Mouse (Mus musculus) urinary bladder, postnatal 10 days (tissue): ENCODE measurements at regions not wholly inside any gene's neighbourhood (a gene's known extent, or its start where the extent isn't known, plus 50 kb on each side); places are given as distances from the start of the nearest gene placed in this dataset.

Source experiments
- DNase-seq: peaks from one replicate; pipeline ENCODE4 v3.0.0; 2022; ENCODE audit warnings: low spot score

DNA sequence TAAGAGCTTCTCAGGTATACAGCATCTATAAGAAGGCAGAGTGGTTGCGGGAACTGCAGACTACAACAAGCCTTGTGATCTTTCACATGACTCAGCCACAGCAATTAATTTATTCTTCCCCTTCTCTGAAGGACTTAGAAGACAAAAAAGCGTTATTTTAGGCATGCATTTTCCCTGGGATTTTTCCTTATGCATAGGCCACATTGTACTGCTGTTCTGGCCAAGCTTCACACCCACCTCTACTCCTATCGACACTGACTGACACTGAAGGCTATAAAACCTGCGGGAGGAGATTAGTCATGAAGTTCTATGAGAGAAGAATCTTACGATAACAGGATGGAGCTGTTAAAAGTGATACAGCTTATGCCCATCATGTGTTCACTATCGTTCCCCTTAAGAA, 441.9 kb downstream of the Tox3 start:
- no peak for DNase-seq

DNA sequence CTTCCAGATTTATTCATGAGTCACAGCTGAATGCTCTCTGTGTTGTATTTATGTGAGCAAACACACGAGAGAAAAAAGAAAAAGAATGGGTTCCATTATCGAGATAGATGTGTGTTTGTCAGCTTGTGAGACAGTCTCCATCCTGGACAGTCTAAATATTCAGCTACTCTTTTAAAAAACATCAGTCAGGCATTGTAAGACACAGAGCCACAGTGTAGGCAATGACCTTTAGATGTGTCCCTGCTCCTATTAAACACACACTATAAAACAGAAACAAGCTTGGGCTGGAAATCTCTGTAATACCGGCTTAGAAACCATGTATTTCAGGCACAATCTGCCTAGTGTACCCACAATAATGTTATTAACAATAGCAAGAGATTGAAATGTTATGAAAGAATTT, 442.6 kb downstream of the Tox3 start:
- DNase-seq, result no peak

DNA sequence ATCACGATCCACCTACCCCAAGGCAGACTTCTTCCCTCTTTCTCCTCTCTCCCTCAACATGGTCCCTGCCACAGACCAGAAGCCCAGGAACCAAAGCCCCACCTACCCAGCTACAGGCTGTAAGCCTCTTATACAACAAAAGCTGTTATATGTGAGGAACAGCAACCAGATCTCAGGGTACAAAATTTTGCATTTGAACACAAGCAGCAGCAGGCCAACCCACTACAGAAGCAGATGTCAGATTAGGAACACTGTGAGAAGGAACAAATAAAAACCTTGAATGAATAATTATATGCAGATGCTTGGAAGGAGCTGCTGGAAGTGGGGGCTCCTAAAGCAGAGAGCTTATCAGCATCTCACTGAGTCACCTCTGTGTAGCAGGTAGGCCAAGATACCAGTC, 444.8 kb downstream of the Tox3 start:
- no peak for DNase-seq

DNA sequence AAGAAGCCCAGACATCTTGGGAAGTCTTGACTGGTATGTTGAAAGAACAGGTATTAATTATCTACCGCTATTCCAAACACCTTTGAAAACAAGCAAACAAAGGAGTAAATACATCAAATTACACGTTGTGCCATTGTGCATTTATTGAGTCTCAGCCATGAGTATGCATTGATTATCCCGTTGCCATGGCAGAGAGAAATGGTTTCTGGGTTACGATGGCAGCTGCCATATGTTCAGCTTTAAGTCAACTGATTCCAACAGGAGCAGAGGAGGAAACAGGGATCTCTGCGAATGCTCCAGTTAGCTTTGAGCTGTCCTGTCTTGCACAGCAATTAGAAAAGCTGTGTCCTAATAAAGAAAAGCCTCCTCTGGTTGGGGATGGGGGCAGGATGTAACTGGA, 475.4 kb downstream of the Tox3 start:
- DNase-seq, result no peak

DNA sequence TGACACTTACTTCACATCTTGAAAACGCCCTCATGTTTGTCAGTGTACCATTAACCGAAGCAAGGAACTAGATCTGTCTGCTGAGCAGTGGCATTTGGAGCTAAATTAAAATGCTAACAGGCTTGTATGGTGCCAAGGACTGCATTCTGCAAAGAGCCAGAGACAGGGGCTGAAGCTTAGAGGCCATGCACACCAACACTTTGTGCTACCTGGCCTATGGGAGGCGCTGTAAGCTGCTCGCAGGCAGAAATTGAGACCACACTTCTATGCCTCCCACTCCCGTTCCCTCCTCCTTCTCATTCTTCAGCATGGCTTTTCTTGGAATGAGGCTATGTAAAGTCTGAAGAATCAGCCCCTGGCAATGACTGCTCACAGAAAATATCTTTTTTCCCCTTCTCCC, 476.2 kb downstream of the Tox3 start:
- no peak for DNase-seq

DNA sequence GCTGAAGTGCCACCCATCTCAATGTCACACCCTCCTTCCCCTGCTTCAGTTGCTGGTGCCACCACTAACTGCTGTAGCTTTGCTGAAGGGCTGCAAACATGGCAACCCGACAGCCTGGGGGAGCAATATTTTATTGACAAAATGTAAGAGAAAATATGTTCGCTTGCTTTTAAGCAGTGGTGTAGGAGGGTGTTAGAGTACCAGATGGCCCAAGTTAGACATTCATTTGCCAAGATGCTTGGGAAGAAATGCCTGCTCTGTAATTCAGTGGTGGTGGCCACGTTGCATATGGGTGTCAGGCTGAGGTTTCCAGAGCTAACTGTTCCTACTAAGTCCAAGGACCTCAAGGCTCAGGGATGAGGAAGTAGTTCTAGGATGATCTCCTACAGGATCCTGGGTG, 488.3 kb downstream of the Tox3 start:
- DNase-seq, result no peak

DNA sequence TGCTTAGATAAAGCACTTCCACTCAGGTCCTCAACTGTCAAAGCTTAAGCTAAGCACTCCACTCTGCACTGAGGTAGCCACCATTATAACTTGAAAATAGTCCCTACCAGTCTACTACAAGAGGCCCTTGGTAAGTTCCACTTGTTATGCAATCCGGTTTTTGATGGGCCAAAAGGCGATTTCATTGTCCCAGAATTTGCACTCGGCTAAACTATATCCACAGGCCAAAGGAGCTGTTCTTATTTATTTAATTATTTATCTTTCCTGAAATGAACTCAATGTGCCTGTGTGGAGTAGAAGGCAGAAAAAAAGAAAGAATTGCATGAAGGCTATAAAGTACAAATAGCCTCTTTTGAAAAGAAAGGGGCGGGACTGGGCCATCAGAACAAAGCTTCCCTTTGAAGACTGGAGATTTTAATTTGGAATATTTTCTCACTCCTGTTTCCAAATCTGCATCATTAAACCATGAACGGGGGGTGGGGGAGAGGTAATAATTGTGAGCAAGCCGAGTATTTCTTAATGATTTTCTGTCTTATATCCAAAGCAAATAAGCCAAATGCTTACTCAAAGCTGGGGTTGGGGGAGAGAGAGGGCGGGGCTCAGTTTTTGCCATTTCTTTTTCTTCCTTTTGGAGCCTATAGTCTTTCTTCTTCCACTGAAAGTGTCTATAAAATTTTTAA, 489.3 kb downstream of the Tox3 start:
- no peak for DNase-seq

DNA sequence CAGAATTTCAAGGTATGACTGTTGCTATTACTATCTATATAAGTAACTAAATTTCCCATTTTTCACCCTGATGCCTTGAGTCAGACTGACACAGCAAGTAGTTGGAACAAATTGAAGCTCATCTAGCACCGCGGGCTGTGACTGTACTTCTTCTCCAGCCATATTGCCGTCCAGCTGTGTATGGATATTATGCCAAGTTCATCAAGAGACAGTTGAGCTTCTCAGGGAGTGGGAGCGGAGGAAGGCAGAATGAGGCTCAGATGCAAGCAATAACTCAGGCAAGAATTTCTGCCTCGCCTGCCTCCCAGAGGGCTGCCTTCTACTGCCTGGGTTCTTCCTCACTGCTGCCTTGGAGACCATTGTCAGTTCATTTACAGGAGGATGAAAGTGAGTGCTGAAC, 492.6 kb downstream of the Tox3 start:
- DNase-seq, result no peak

DNA sequence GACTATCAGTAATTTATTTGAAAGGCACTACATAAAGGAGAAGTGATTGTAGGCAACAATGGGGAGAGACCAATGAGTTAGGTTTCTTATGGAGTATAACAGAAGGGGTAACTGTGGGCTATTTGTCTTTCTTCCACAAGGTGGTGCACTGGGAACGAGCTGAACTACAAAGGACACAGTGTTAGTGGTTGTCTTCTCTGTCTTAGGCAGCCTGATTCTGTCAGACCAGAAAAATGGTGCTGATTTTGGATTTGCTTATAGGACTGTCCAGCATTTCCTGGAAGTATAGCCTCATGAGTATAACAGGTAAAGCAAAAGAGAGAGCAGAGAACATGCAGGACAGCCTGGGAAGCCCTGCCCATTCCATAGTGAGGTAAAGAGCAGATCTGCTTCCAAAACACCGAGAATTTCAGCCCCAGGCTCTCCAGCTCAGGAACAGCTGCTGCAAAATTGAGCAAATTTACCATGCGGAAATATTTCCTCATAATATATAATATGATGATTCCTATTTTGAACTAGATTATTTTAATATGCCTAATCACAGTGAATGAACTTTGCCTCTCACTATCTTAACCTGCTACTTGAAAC, 497.8 kb downstream of the Tox3 start:
- DNase-seq, result no peak

DNA sequence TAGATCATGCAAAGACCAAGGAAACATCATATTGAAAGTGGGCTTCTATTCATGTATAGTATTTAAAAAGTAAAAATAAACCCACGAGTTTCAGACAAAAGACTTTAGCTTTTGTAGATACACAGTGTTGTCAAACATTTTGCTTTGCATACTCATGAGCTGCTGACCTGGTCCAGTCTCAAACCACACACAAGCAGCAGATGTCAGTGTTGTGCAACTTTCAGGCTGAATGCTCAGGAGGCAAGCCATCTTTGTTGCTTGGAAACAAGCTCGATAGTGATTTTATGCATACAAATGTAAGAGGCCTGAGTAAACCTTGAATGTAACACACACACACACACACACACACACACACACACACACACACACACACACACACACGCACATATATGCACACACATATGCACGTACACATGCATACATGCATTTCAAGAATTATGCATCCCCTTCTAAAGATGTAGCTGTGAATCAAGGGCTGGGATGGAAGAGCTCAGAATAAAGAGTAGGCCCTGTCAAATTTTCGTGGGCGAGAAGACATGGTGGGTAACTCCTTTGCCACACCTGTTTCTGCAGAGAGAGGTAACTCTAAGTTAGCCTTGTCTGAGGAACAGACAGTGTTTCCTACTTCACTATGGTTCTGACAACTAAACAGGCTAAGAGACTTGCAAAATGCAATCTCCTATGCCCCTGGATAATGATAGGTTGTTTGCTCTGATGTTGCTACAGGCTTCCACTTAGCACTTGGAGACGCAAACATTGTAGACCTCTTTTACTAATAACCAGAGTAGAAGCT, 498.5 kb downstream of the Tox3 start:
- DNase-seq, result no peak

DNA sequence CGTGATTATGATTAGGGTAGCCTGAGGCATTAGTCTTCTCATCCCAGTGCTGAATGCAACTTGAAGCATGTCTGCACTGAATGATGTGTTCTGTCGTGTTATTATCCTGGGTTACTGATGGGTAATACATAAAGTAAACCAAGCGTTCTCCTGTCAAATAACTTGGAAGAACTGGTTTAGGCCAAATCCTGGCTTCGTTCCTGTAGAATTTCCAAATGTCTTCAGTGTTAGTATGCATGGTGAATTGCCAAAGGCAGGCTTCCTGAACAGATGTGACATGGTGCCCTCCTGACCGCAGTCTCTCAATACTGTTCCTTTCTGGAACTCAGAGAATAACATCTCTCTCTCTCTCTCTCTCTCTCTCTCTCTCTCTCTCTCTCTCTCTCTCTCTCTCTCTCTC, 509.6 kb downstream of the Tox3 start:
- no peak for DNase-seq

DNA sequence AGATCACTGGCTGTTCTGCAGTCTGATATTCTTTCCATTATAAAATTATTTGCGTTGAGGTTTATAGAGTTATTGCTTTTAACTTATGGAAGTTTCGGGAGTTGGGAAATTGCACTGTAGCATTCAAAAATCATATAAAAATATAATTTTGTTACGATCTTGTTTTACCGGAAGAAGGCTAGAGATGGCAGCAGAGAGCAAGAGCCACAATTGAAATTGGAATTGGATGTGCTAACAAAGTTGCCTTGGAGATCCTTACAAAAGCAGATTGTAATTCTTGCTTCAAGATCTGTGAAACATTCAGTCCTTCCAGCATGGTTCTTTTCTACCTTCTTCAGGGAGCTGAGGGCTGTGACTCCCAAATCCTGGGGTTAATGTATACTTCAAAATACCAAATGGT, 514.4 kb downstream of the Tox3 start:
- DNase-seq, result no peak

DNA sequence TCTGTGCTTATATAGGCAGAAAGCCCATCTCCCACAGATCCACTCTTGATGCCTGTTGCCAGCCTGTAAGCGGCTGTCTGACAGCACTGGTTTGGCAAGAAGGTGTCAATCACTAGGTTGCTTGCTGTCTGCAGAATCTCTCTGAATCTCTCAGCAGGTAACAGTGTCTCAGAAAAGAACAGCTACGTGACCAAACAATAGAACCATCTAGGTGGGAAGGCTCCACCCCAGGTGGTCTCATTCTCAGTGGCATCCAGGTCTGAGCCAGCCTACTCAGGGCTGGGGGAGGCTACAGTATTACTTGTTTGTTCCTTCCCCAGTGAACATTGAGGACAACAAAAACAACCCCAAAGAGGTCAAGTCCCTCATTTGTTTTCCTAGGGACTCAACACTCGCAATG, 523.6 kb downstream of the Tox3 start:
- no peak for DNase-seq

DNA sequence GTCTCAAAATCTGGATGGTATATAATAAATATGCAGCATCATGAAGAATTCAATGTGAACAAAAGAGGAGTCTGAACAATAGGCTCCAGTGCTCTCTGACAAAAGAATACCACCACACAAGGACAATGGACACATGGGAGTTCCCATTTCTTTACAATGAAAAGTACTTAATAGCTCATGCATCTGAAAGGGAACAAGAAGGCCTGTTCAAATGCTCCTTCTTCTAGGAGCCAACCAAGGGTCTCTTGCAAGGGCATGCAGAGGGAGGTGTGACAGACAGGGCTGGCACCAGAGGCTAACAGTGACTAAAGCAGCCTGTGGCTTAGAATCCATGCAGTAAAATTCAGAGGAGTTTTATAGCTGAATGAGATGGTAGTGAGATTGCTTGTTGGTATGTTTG, 524.5 kb downstream of the Tox3 start:
- DNase-seq, result no peak

DNA sequence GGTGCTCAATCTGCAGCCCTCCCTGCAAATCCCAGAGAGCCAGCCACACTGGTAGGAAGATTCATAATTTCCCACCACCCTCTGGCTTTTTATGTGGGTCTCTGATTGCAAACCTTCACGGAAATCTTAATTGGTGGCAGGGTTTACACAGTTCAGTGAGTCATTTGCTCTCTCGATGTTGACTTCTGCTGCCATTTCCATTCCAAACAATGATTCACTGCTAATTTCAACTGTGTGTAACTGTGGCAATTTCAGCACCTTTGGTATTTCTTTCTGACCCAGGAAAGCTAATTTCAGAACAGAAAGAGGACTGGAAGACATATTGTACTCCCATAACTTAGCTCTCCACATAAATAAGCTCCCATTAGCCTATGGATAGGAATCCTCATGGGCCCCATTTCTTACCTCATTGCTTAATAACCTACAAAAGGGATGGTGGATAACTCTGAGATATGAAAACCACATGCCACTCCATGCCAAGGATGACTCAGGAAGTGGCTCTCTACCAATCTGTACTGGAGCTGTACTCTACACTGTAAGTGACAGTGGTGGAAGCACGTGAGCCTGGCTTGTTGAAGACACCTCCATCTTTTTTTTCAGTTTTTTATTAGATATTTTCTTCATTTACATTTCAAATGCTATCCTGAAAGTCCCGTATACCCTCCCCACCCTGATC, 536.0 kb downstream of the Tox3 start:
- no peak for DNase-seq

DNA sequence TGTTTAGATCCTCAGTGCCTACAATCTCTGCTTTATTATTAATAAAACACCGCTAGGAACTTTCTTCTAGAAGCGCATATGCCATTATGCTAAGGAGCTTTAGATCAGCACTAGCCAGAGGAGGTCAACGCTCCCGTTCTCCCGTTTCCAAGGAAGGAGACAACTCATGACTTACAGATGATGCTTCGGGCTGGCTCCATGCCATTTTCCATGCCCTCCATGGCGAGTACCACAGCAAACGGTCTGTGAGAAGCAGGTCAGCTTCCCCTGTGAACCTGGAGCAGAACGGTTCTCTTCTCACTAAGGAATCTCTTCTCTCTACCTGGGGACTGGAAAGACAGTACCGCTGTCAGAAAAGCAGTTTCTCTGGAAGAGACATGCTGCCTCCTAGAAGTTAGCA, 559.8 kb downstream of the Tox3 start:
- DNase-seq, result no peak

DNA sequence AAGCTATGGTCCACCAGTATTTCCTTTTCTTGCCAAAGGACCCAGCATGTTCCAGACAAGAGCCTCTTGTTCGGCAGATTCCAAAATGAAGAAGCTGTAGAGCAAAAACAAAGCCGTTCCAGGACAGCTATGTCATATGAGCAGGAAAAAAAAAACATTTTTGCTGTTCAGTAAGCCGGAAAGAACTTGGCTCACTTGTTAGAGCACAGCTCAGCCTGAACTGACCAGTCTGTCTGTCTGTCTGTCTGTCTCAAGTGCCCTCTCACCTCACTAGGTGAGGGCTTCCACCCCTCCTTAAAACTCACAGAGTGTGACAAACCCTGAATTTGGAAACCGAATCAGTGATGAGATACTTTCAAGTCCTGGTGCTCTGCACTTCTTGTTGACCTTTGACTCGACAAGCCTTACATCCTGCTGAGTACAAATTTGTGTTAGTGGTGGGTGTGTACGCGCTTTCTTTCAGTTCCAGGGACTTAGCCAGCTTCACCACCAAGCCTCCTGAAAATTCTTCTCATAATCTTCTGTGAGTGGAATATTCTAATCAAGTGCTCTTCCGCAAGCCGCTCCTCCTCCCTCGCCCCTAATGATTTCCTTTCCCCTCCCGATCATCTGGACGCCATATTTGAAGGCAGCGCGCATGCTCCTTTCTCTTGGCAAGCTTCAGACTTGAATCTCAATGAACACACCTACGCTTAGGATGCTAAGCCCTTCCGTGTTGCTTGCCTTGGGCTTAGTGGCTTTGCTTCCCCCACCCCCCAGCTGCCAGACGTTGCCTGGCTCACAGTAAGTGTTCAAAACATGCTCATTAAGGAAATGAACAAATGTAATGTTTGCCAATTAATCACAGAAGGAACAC, 560.9 kb downstream of the Tox3 start:
- no peak for DNase-seq

DNA sequence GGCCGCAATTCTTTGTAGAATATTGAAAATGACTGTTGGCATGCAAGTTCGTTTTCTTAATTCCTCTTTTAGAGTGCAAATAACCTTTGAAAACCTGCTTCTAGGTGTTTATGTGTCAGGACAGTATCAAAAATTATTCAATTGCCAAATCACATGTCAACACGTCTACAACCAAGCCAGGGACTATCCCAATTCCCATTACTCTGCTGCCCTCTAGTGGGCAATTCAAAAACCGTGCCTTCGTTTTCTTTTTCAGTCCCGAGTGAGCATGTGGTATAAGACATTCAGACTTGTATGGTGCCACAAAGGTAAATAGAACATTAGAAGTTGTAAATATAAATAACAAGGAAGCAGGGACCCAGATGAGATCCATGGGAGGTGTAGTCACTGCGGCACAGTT, 563.1 kb downstream of the Tox3 start:
- DNase-seq, result no peak

DNA sequence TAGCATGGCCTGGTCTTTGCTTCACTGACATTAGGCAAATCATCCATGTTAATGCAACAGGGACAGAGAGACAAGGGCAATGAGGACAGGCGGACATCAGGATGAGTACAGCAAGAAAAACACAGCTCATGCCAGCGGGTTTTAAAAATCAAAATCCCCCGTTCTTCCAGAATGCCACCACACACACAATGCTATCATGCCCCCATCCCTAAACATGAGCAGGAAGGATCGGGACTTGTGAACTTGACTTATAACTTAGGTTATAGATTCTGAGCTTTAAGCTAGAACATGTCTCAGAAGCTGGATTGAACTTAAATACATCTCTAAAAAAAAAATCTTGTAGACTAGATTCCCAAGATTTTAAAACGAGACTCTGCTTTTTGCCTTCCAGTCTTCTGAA, 564.8 kb downstream of the Tox3 start:
- DNase-seq, result no peak

DNA sequence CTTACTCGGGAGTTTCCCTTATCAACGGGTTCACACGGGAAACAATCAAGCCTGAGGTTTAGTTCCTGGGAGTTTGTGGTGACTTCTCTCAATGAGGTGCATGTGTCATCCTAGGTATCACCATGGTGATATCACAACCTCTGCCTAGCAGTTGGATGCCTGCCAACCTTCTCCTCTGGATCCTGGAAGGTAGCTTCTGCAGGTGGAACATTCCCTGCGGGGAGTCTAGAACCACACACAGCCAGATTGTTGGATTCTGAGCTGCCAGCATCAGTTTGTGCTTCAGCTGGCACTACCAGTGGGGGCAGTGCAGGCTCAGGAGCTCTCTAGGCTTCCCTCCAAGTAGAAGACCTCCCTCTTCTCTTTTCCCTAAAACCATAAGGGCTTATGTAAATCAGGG, 581.8 kb downstream of the Tox3 start:
- no peak for DNase-seq

DNA sequence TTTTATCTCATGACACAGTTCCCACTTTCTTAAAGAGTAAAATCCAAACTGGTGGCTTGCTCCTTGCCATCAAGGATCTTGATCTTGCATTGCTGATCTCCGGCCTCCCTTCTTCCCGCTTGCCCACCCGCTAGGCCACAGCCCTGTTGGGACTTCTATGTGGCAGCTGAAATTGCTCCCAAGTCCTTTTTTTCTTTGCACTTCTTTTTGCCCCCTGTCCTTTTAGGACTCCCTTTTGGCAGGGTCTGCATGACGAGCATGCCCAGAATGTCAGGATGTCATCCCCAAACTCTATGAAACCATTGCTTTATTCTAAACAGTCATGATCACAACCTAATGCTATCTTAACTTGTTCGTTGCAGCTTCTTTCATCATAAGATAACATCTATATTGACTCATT, 588.6 kb downstream of the Tox3 start:
- no peak for DNase-seq

DNA sequence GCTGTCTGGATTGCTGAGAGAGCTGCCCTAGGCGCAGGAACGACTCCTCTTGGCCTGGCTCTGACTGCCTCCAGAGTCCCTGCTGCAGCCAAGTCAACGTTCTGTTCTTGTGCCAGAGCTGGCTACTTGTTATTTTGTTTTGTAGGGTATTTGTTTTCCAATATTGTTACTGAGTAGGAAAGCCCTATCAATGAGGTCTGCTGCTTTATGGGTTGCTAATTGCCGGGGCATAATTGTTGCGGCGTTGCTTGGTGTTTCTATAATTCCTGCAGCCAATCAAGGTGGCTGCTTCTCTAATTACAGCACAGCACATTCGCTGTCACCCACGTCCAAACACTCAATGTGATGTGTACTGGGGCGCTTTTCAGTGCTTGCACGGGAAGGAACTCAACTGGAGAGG, 589.4 kb downstream of the Tox3 start:
- no peak for DNase-seq
